Mouse (Mus musculus) limb, embryonic 11.5 days (tissue): ENCODE results near the gene A630076J17Rik. TPM values are rescaled to one million over a fixed set of nuclear protein-coding genes. Genes with fewer than 3 reads are reported as not detected.

ENCODE experiments used
- ATAC-seq: fragments of 200-750 bp; cut with Nextera tagmentation; 2 replicates; pipeline ENCODE4 v1.8.0; 2017; ENCODE audit warnings: low read depth; ENCODE audit not compliant: insufficient number of reproducible peaks, low FRiP score, low TSS enrichment
- DNase-seq: peaks from one replicate; pipeline ENCODE4 v3.0.0-alpha.2; 2015; ENCODE audit warnings: low spot score
- H3K27ac ChIP-seq: fragments of 300-500 bp; sonication (generic); replicated peaks from 2 replicates; pipeline ENCODE4 v1.5.1; 2014; ENCODE audit warnings: low read depth, mild to moderate bottlenecking, low read length
- H3K27me3 ChIP-seq: fragments of 300-500 bp; sonication (generic); 2 replicates; pipeline ENCODE4 v1.6.1; 2014; ENCODE audit warnings: mild to moderate bottlenecking, low read length, mixed read lengths; ENCODE audit not compliant: control insufficient read depth, insufficient read depth
- H3K36me3 ChIP-seq: fragments of 300-500 bp; sonication (generic); 2 replicates; pipeline ENCODE4 v1.6.1; 2014; ENCODE audit warnings: mild to moderate bottlenecking, low read length, moderate library complexity, mixed read lengths; ENCODE audit not compliant: control insufficient read depth, insufficient read depth
- H3K4me1 ChIP-seq: fragments of 300-500 bp; sonication (generic); 2 replicates; pipeline ENCODE4 v1.6.1; 2014; ENCODE audit warnings: low read length, mixed read lengths; ENCODE audit not compliant: control insufficient read depth, insufficient read depth
- H3K4me2 ChIP-seq: fragments of 300-500 bp; sonication (generic); 2 replicates; pipeline ENCODE4 v1.6.1; 2014; ENCODE audit warnings: low read depth, mild to moderate bottlenecking, moderate library complexity; ENCODE audit not compliant: severe bottlenecking
- H3K4me3 ChIP-seq: fragments of 300-500 bp; sonication (generic); 2 replicates; pipeline ENCODE4 v1.5.1; 2014; ENCODE audit warnings: low read depth, low read length
- H3K9ac ChIP-seq: fragments of 300-500 bp; sonication (generic); 2 replicates; pipeline ENCODE4 v1.6.1; 2014; ENCODE audit warnings: mild to moderate bottlenecking, low read length
- H3K9me3 ChIP-seq: fragments of 300-500 bp; sonication (generic); 2 replicates; pipeline ENCODE4 v1.6.1; 2016; ENCODE audit warnings: low read length; ENCODE audit not compliant: control insufficient read depth
- WGBS: fragments of 180-500 bp; shearing (Covaris S2); extraction: QIAGEN DNeasy Blood & Tissue Kit; methylation state at CpG from one replicate; pipeline ENCODE4 v1.1.7; 2014; 5-methylcytosine and 5-hydroxymethylcytosine counted together
- polyA plus RNA-seq: library from polyadenylated mRNA; unstranded; fragments of >200 nt; fragmentation: Nextera tagmentation; extraction: Ambion mirVana; gene quantifications from 2 replicates; pipeline ENCODE4 v1.2.1, GENCODE M21; 2014

The A630076J17Rik gene
- polyA plus RNA-seq, 1 experiment from 2014 or later: not detected

GRCm38 (mm10) chr3:107218572-107218971 is 11.8 kb upstream of the A630076J17Rik start:
- Histone ChIP-seq H3K4me3 (no peak overlapping the region), H3K36me3 (no peaks in the 10 kb centered on the region)

GRCm38 (mm10) chr3:107221608-107222007 is 8.8 kb upstream of the A630076J17Rik start, which contains the start of gene Cym:
TSS of gene Cym (minus strand) at chr3:107221732.
- H3K9ac ChIP-seq: no peak within 1 kb of the TSS
- H3K4me1 ChIP-seq: no peaks in the 10 kb centered on the region
- no peaks in the 10 kb centered on the region for H3K9me3 ChIP-seq
- ATAC-seq (no peak), DNase-seq (no peak)
- no peak within 1 kb of the TSS for H3K4me2 ChIP-seq
- H3K27me3 ChIP-seq: no peaks in the 10 kb centered on the region
- no peak within 1 kb of the TSS for H3K27ac ChIP-seq
- 89% methylated on average over 10 of the region's 10 CpGs for WGBS
- no peaks in the 10 kb centered on the region for H3K36me3 ChIP-seq
- no peak within 1 kb of the TSS for H3K4me3 ChIP-seq

More at GRCm38 (mm10) chr3:107218572-107218971, 11.8 kb upstream of the A630076J17Rik start:
- DNase-seq: no peak
- no peaks in the 10 kb centered on the region for H3K4me1 ChIP-seq
- WGBS: 92% methylated on average over 7 of the region's 7 CpGs
- no peak overlapping the region for H3K27ac ChIP-seq
- H3K9ac ChIP-seq: no peak overlapping the region
- H3K4me2 ChIP-seq: no peak overlapping the region
- no peaks in the 10 kb centered on the region for H3K27me3 ChIP-seq
- no peak for ATAC-seq
- H3K9me3 ChIP-seq: no peaks in the 10 kb centered on the region

GRCm38 (mm10) chr3:107223230-107223629 is 7.2 kb upstream of the A630076J17Rik start:
- DNase-seq (no peak), ATAC-seq (no peak)
- Histone ChIP-seq H3K4me3 (no peak overlapping the region), H3K9ac (no peak overlapping the region), H3K36me3 (no peaks in the 10 kb centered on the region), H3K27ac (no peak overlapping the region), H3K9me3 (no peaks in the 10 kb centered on the region), H3K4me1 (no peaks in the 10 kb centered on the region), H3K4me2 (no peak overlapping the region), H3K27me3 (no peaks in the 10 kb centered on the region)
- 62% methylated on average over 1 of the region's 1 CpGs for WGBS

GRCm38 (mm10) chr3:107225820-107226219 is 4.6 kb upstream of the A630076J17Rik start:
- Histone ChIP-seq H3K4me3 (no peak overlapping the region), H3K27me3 (no peaks in the 10 kb centered on the region; the same call in 1 of the 2 replicates), H3K4me1 (no peaks in the 10 kb centered on the region), H3K36me3 (no peaks in the 10 kb centered on the region), H3K9ac (no peak overlapping the region), H3K27ac (no peak overlapping the region), H3K9me3 (no peaks in the 10 kb centered on the region), H3K4me2 (no peak overlapping the region)
- DNase-seq: no peak
- no peak for ATAC-seq
- 89% methylated on average over 5 of the region's 5 CpGs for WGBS

GRCm38 (mm10) chr3:107229221-107229620 is 1.2 kb upstream of the A630076J17Rik start:
- no peak overlapping the region for H3K9ac ChIP-seq
- no peak overlapping the region for H3K4me3 ChIP-seq
- H3K4me2 ChIP-seq: no peak overlapping the region
- no peaks in the 10 kb centered on the region for H3K9me3 ChIP-seq
- DNase-seq (no peak), ATAC-seq (no peak)
- WGBS: 76% methylated on average over 5 of the region's 5 CpGs
- no peaks in the 10 kb centered on the region; the same call in 1 of the 2 replicates for H3K27me3 ChIP-seq
- H3K36me3 ChIP-seq: no peaks in the 10 kb centered on the region
- no peaks in the 10 kb centered on the region for H3K4me1 ChIP-seq
- H3K27ac ChIP-seq: no peak overlapping the region

GRCm38 (mm10) chr3:107229822-107230221 is 592 bp upstream of the A630076J17Rik start:
- H3K27me3 ChIP-seq: no peaks in the 10 kb centered on the region; the same call in 1 of the 2 replicates
- WGBS: 75% methylated on average over 5 of the region's 5 CpGs
- DNase-seq: no peak
- H3K36me3 ChIP-seq: no peaks in the 10 kb centered on the region
- no peak for ATAC-seq
- no peak overlapping the region for H3K27ac ChIP-seq
- H3K4me3 ChIP-seq: no peak overlapping the region
- H3K4me1 ChIP-seq: no peaks in the 10 kb centered on the region
- no peaks in the 10 kb centered on the region for H3K9me3 ChIP-seq
- H3K4me2 ChIP-seq: no peak overlapping the region
- H3K9ac ChIP-seq: no peak overlapping the region

- Histone ChIP-seq H3K4me2 (no peak overlapping the region), H3K4me3 (no peak overlapping the region), H3K27ac (no peak overlapping the region), H3K9ac (no peak overlapping the region), H3K27me3 (no peaks in the 10 kb centered on the region; the same call in 1 of the 2 replicates), H3K4me1 (no peaks in the 10 kb centered on the region), H3K9me3 (no peaks in the 10 kb centered on the region), H3K36me3 (no peaks in the 10 kb centered on the region)
- DNase-seq (no peak), ATAC-seq (no peak)
- 53% methylated on average over 4 of the region's 4 CpGs for WGBS
Measured at GRCm38 (mm10) chr3:107231202-107231601, 788 bp downstream of the A630076J17Rik start.

GRCm38 (mm10) chr3:107233351-107233813 is 3.0 kb downstream of the A630076J17Rik start:
- H3K27ac ChIP-seq: no peak overlapping the region
- no peak overlapping the region for H3K4me2 ChIP-seq
- 9% methylated on average over 11 of the region's 11 CpGs for WGBS

GRCm38 (mm10) chr3:107233945-107234344 is 3.5 kb downstream of the A630076J17Rik start:
- Histone ChIP-seq H3K9me3 (no peaks in the 10 kb centered on the region), H3K36me3 (no peaks in the 10 kb centered on the region), H3K27ac (no peak overlapping the region), H3K4me1 (no peaks in the 10 kb centered on the region), H3K9ac (no peak overlapping the region), H3K4me2 (no peak overlapping the region), H3K4me3 (no peak overlapping the region), H3K27me3 (no peaks in the 10 kb centered on the region; the same call in 1 of the 2 replicates)
- 33% methylated on average over 2 of the region's 2 CpGs for WGBS
- ATAC-seq: no peak
- no peak for DNase-seq

More at GRCm38 (mm10) chr3:107233351-107233813, 3.0 kb downstream of the A630076J17Rik start:
- H3K27me3 ChIP-seq: no peaks in the 10 kb centered on the region; the same call in 1 of the 2 replicates
- 0 out of 2 replicates have a peak overlapping the region, but pooled peaks have one; percentile 9 for H3K9ac ChIP-seq
- H3K4me3 ChIP-seq: no peak overlapping the region
- no peaks in the 10 kb centered on the region for H3K4me1 ChIP-seq
- ATAC-seq: no peak
- peak; percentile 90 for DNase-seq
- H3K9me3 ChIP-seq: no peaks in the 10 kb centered on the region
- no peaks in the 10 kb centered on the region for H3K36me3 ChIP-seq
